Mouse (Mus musculus): ENCODE results near the gene Pdlim1. TPM values are rescaled to one million over a fixed set of nuclear protein-coding genes. Genes with fewer than 3 reads are reported as not detected.
A peak's percentile ranks its signal among the peaks of the same experiment; 100 is the strongest.

The Pdlim1 gene
- total RNA-seq, 2 experiments from 2014 or later = 266 to 281 TPM

GRCm38 (mm10) chr19:40284704-40285103 lies 13.1 kb upstream of the Pdlim1 start:
- no peak for DNase-seq

- no peak for DNase-seq
These were observed 11.8 kb upstream of the Pdlim1 start for GRCm38 (mm10) chr19:40283415-40283814.

GRCm38 (mm10) chr19:40278372-40279023 lies 6.9 kb upstream of the Pdlim1 start:
- peak; percentile 57 for DNase-seq

GRCm38 (mm10) chr19:40277494-40277893 lies 5.9 kb upstream of the Pdlim1 start:
- no peak for DNase-seq

- no peak for DNase-seq
These were observed 4.0 kb upstream of the Pdlim1 start for GRCm38 (mm10) chr19:40275401-40276188.

GRCm38 (mm10) chr19:40272674-40273073 lies 1.0 kb upstream of the Pdlim1 start:
- no peak for DNase-seq

- DNase-seq = peak; percentile 57
These were observed 1.0 kb downstream of the Pdlim1 start for GRCm38 (mm10) chr19:40270351-40271307.

GRCm38 (mm10) chr19:40269526-40269925 lies 2.1 kb downstream of the Pdlim1 start:
- DNase-seq = no peak

GRCm38 (mm10) chr19:40268493-40268892 lies 3.1 kb downstream of the Pdlim1 start:
- DNase-seq = no peak

- no peak for DNase-seq
These were observed 4.3 kb downstream of the Pdlim1 start for GRCm38 (mm10) chr19:40267380-40267779.

- no peak for DNase-seq
These were observed 12.2 kb downstream of the Pdlim1 start for GRCm38 (mm10) chr19:40259485-40259884.

GRCm38 (mm10) chr19:40257396-40257795 lies 14.2 kb downstream of the Pdlim1 start:
- no peak for DNase-seq

GRCm38 (mm10) chr19:40256376-40257050 lies 15.1 kb downstream of the Pdlim1 start:
- DNase-seq = no peak

- DNase-seq = no peak
These were observed 16.1 kb downstream of the Pdlim1 start for GRCm38 (mm10) chr19:40255561-40255960.

- no peak for DNase-seq
These were observed 16.9 kb downstream of the Pdlim1 start for GRCm38 (mm10) chr19:40254741-40255140.

GRCm38 (mm10) chr19:40253768-40254167 lies 17.9 kb downstream of the Pdlim1 start:
- no peak for DNase-seq

GRCm38 (mm10) chr19:40251115-40251514 lies 20.5 kb downstream of the Pdlim1 start:
- no peak for DNase-seq

- peak; percentile 37 for DNase-seq
These were observed 22.3 kb downstream of the Pdlim1 start for GRCm38 (mm10) chr19:40249352-40249751.

GRCm38 (mm10) chr19:40248476-40248875 lies 23.2 kb downstream of the Pdlim1 start:
- DNase-seq = no peak

GRCm38 (mm10) chr19:40247268-40247666 lies 24.4 kb downstream of the Pdlim1 start:
- DNase-seq = no peak

GRCm38 (mm10) chr19:40246646-40247267 lies 24.9 kb downstream of the Pdlim1 start:
- no peak for DNase-seq

Measured in heart, postnatal 4 days (tissue).